Mouse (Mus musculus) macrophage (primary cell): ENCODE data around the gene Zfp398. TPM values are rescaled to one million over a fixed set of nuclear protein-coding genes. Genes with fewer than 3 reads are reported as not detected.

Experiments
- polyA plus RNA-seq: library from polyadenylated mRNA; stranded (reverse); fragments of 250-400 nt; gene quantifications from 3 replicates; pipeline ENCODE4 v1.2.4, GENCODE M21; 2018; ENCODE audit warnings: inconsistent platforms

Zfp398 gene
- polyA plus RNA-seq, 1 experiment from 2014 or later: 4.5 TPM

Other genes with a start within 250 kb of the Zfp398 start
- gene Ezh2, start 240.3 kb upstream of the Zfp398 start, polyA plus RNA-seq: 9.2 to 31.7 TPM (median 13.5 TPM) in 3 replicates
- gene Pdia4, start 22.2 kb upstream of the Zfp398 start, polyA plus RNA-seq: 86.7 to 134 TPM (median 112 TPM) in 3 replicates
- gene Zfp786, start 4.8 kb upstream of the Zfp398 start, polyA plus RNA-seq: 0.09 to 0.28 TPM in 2 of 3 replicates, not detected in the other
- gene Zfp282, start 41.5 kb downstream of the Zfp398 start, polyA plus RNA-seq: 5.5 to 7.3 TPM (median 6.7 TPM) in 3 replicates
- gene Zfp212, start 84.8 kb downstream of the Zfp398 start, polyA plus RNA-seq: 5.3 to 8.4 TPM (median 5.9 TPM) in 3 replicates
- gene Zfp956, start 117.7 kb downstream of the Zfp398 start, polyA plus RNA-seq: 1.4 to 2.5 TPM (median 2.1 TPM) in 3 replicates
- 6.4 to 12.6 TPM (median 11.2 TPM) in 3 replicates for gene Zfp777, start 213.2 kb downstream of the Zfp398 start, polyA plus RNA-seq